Comparison of ENCODE assay signal across 9 mouse cellular contexts in the genomic region with DNA sequence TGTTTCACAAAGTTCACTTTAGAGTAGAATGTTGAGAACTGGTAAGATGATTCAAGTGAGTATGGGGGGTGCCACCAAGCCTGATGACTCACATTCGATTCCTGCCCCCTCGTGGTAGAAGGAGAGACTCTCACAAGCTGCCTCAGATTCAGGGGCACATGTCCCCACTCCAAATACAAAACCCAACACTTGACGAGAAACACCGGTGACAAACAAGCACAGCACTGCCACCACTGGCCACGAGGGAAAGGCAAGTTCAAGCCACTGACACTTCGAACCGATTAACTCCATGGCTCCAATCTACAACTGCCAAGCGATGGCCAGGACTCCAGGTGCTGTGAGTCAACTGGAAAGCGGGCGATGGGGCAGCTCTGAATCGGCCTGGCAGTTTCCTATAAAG. TPM values are rescaled to one million over a fixed set of nuclear protein-coding genes. Genes with fewer than 3 reads are reported as not detected.
DNase-seq lines count a peak whose midpoint lies in the region; ATAC-seq and TF ChIP-seq lines count a peak whose summit lies in the region.
"Had no signal": no experiment of that assay in that cellular context is flagged by ENCODE, and none has a peak within 500 bp of the region (broad histone marks: within the 10 kb centered on the region; RNA-seq: fewer than 3 reads in every experiment).

No protein-coding gene starts in this region.

- no peak for TF ChIP-seq EP300 in stomach, postnatal 0 days (optimal IDR thresholded peaks at IDR 0.05)

- no peak overlapping the region for H3K4me2 ChIP-seq in stomach, postnatal 0 days (replicated peaks; ENCODE audit: low read depth)
- no peak overlapping the region for H3K4me2 ChIP-seq in forebrain, embryonic 13.5 days

- no peak overlapping the region for H3K27ac ChIP-seq in cerebellum, adult 2 months (ENCODE audit: insufficient read depth, low read length)
- H3K27ac ChIP-seq in stomach, postnatal 0 days (replicated peaks): peak overlapping the region; percentile 90; the same call in 1 of the 2 replicates
- H3K27ac ChIP-seq in forebrain, embryonic 13.5 days: no peak overlapping the region

- H3K9me3 ChIP-seq in stomach, postnatal 0 days (ENCODE audit: control insufficient read depth, low read length): no peaks in the 10 kb centered on the region
- H3K9me3 ChIP-seq in forebrain, embryonic 13.5 days (replicated peaks): no peaks in the 10 kb centered on the region

- TF ChIP-seq CTCF in cerebellum, adult 2 months (IDR thresholded peaks at IDR 0.05; ENCODE audit: borderline replicate concordance, insufficient read depth, low read depth, low read length): peak; percentile 19
- peak; percentile 48 for TF ChIP-seq CTCF in stomach, postnatal 0 days (IDR thresholded peaks at IDR 0.05; ENCODE audit: low read depth)

- DNase-seq in cerebellum, adult 2 months: peak; percentile 43 to 49
- no peak for DNase-seq in cerebellum, adult 9-11 months
- peak; percentile 33 for DNase-seq in right cerebral cortex, postnatal 14 days
- no peak for DNase-seq in right cerebral cortex, adult 2 months (ENCODE audit: low spot score in 2 of 2)
- DNase-seq in kidney, postnatal 4 days: peak; percentile 34 to 57
- DNase-seq in stomach, postnatal 0 days (ENCODE audit: low spot score): peak; percentile 60
- DNase-seq in spleen, postnatal 36 days (ENCODE audit: low spot score in 2 of 2): no peak
- DNase-seq: layer of hippocampus, adult 9-11 months had no signal

- no peaks in the 10 kb centered on the region for H3K36me3 ChIP-seq in stomach, postnatal 0 days (ENCODE audit: control insufficient read depth, insufficient read depth, low read length)
- H3K36me3 ChIP-seq in forebrain, embryonic 13.5 days (ENCODE audit: poor library complexity, severe bottlenecking): no peaks in the 10 kb centered on the region

- peaks cover 36% of the 10 kb centered on the region for H3K4me1 ChIP-seq in cerebellum, adult 2 months (ENCODE audit: control insufficient read depth, insufficient read depth, low read length)
- H3K4me1 ChIP-seq in stomach, postnatal 0 days (replicated peaks; ENCODE audit: control insufficient read depth, insufficient read depth): peaks cover 10% of the 10 kb centered on the region
- H3K4me1 ChIP-seq in forebrain, embryonic 13.5 days: peaks cover 36% of the 10 kb centered on the region

- peak; percentile 29; the same call in 1 of the 2 replicates for ATAC-seq in stomach, postnatal 0 days (ENCODE audit: low FRiP score, low TSS enrichment)
- ATAC-seq in forebrain, embryonic 13.5 days: no peak

- H3K27me3 ChIP-seq in cerebellum, adult 2 months (ENCODE audit: control insufficient read depth, insufficient read depth, low read length): no peaks in the 10 kb centered on the region
- no peaks in the 10 kb centered on the region for H3K27me3 ChIP-seq in stomach, postnatal 0 days (ENCODE audit: control insufficient read depth, insufficient read depth, low read length)
- no peaks in the 10 kb centered on the region for H3K27me3 ChIP-seq in forebrain, embryonic 13.5 days

- H3K4me3 ChIP-seq in cerebellum, adult 2 months (replicated peaks; ENCODE audit: insufficient read depth, low read depth, low read length): no peak overlapping the region
- no peak overlapping the region for H3K4me3 ChIP-seq in stomach, postnatal 0 days (ENCODE audit: low read depth, low read length)
- no peak overlapping the region for H3K4me3 ChIP-seq in forebrain, embryonic 13.5 days

- 19% methylated on average over 11 of the region's 11 CpGs for WGBS in cerebellum, adult 2 months
- WGBS in stomach, postnatal 0 days: 72% methylated on average over 11 of the region's 11 CpGs
- WGBS in forebrain, embryonic 13.5 days: 88% methylated on average over 11 of the region's 11 CpGs

- no peak overlapping the region for H3K9ac ChIP-seq in stomach, postnatal 0 days (ENCODE audit: low read length)
- no peak overlapping the region for H3K9ac ChIP-seq in forebrain, embryonic 13.5 days

- no peak for TF ChIP-seq POLR2A in cerebellum, adult 2 months (IDR thresholded peaks at IDR 0.05; ENCODE audit: borderline replicate concordance, insufficient read depth, low read length)

RNA-seq across cellular contexts. Expression of gene Cmtm4, which starts 21.8 kb away (rescaled TPM):
- polyA plus RNA-seq in cerebellum, adult 2 months (2012; rRNA removed): 31.1 and 33.3 TPM in 2 replicates
- 4.6 and 4.8 TPM in 2 replicates for polyA plus RNA-seq in stomach, postnatal 0 days (2015; fragmentation: Nextera tagmentation; extraction: Ambion mirVana)
- 2.6 TPM in 2 replicates for polyA plus RNA-seq in forebrain, embryonic 13.5 days (2015; fragmentation: Nextera tagmentation; extraction: Ambion mirVana)

RNA-seq across cellular contexts. Expression of gene Cmtm3, which starts 34.6 kb away (rescaled TPM):
- polyA plus RNA-seq in cerebellum, adult 2 months (2012; rRNA removed): 16.9 and 18.6 TPM in 2 replicates
- 48.4 and 52.1 TPM in 2 replicates for polyA plus RNA-seq in stomach, postnatal 0 days (2015; fragmentation: Nextera tagmentation; extraction: Ambion mirVana)
- polyA plus RNA-seq in forebrain, embryonic 13.5 days (2015; fragmentation: Nextera tagmentation; extraction: Ambion mirVana): 31.6 and 36.1 TPM in 2 replicates

RNA-seq across cellular contexts. Expression of gene Cmtm2b, which starts 51.7 kb away (rescaled TPM):
- not detected in 2 replicates for polyA plus RNA-seq in cerebellum, adult 2 months (2012; rRNA removed)
- not detected in 2 replicates for polyA plus RNA-seq in stomach, postnatal 0 days (2015; fragmentation: Nextera tagmentation; extraction: Ambion mirVana)
- polyA plus RNA-seq in forebrain, embryonic 13.5 days (2015; fragmentation: Nextera tagmentation; extraction: Ambion mirVana): not detected in 2 replicates

RNA-seq across cellular contexts. Expression of gene Gm11020, which starts 52.4 kb away (rescaled TPM):
- not detected in 2 replicates for polyA plus RNA-seq in cerebellum, adult 2 months (2012; rRNA removed)
- polyA plus RNA-seq in stomach, postnatal 0 days (2015; fragmentation: Nextera tagmentation; extraction: Ambion mirVana): not detected in 2 replicates
- not detected in 2 replicates for polyA plus RNA-seq in forebrain, embryonic 13.5 days (2015; fragmentation: Nextera tagmentation; extraction: Ambion mirVana)

Comparison
In these comparisons a context has a peak if more than half of its experiments do, and no peak if none do; other contexts are left out.
1. DNase-seq: peak in cerebellum, adult 2 months (2 of 2), right cerebral cortex, postnatal 14 days (single experiment), kidney, postnatal 4 days (2 of 2) and stomach, postnatal 0 days (single experiment); none in cerebellum, adult 9-11 months (single experiment), right cerebral cortex, adult 2 months (0 of 2) and spleen, postnatal 36 days (0 of 2).